Mouse (Mus musculus) layer of hippocampus, postnatal 10 days (tissue): ENCODE measurements around the gene Pigu. TPM values are rescaled to one million over a fixed set of nuclear protein-coding genes. Genes with fewer than 3 reads are reported as not detected.

Experiments
- DNase-seq, 2 experiments: peaks; one replicate each; pipeline ENCODE4 v3.0.0; 2021; ENCODE audit warnings: low spot score in 2 of 2
- total RNA-seq, 2 experiments: library from RNA; stranded (reverse); gene quantifications; 2 replicates each; pipeline ENCODE4 v1.2.3; 2021

Pigu gene
- total RNA-seq, 2 experiments from 2014 or later: 23.8 to 27.9 TPM

DNA sequence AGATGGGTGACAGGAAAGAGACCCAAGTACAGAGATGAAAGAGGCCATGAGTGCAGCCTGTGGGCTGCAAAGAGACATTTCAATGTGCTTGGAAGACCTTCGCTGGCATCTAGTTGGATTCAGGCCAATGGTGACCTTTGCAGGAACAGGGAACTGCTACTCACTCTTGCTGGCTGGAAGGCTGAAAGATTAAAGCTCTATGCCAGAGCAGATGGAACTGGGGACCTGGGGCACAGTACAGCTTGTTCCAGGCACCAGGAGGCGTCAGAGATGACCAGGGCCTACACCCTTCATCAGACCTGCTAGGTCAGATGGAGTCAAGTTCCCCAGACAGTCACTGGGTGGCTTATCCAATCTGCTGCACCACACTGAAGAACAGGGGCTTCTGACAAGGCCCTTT is 63.8 kb downstream of the Pigu start:
- DNase-seq: no peak

GRCm38 (mm10) chr2:155290066-155290465 is 67.2 kb downstream of the Pigu start:
- DNase-seq: no peak

DNA sequence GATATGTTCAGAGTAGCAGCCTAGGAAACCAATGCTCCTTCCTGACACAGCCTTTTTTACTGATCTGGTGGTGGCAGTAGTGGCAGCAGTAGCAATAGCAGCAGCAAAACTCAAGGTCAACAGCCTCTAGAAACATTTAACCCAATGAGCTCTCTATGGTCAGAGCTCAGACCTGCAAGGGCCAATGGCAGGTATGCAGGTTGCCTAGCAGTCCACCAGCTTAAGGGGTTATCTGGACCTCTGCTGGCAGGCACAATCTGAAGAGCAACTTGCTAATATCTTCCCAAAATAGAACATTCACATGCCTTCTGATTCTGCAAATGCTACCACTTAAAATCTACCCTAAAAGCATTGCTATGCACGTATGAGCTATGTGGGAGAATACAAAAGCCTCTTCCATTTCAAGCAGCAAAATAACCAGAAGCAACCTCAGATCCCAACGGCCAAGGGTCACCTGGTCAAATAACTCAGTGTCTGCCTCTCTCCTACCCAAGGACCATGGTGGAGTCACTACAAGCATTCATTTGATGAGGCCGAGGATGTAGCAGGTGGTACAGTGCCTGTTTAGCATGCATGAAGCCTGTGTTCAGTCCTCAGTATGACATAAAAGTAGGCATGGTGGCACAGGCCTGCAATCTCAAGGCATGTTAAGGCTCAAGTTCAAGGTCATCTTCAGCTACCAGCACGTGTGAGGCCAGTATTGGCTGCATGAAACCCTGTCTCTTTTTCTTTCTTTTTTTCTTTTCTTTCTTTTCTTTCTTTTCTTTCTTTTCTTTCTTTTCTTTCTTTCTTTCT is 69.6 kb downstream of the Pigu start:
- no peak for DNase-seq

- no peak for DNase-seq
Measured at GRCm38 (mm10) chr2:155285744-155286143, 71.5 kb downstream of the Pigu start.

GRCm38 (mm10) chr2:155284647-155285046 is 72.6 kb downstream of the Pigu start:
- no peak for DNase-seq

- peak; percentile 34 to 37 for DNase-seq
Measured at GRCm38 (mm10) chr2:155283793-155284192, 73.4 kb downstream of the Pigu start.

DNA sequence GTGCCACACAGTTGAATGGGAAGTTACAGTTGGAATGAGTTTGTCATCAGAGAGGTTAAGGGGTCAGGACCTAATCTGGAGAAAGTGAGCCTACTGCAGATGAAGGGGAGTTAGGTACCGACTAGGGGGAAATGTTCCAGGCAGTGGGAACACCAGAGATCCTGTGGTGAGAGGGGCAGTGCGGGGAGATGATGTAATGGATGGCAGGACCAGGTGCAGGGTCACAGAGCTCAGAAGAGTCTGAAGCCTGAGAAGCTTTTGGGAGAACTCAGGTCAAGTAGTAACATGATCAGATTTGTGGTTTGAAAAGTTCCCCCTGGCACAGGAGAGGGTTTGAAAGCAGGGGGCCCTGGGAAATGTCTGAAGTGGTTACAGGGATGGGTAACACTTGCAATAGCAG is 77.1 kb downstream of the Pigu start:
- no peak for DNase-seq

GRCm38 (mm10) chr2:155279163-155279562 is 78.1 kb downstream of the Pigu start:
- no peak for DNase-seq

DNA sequence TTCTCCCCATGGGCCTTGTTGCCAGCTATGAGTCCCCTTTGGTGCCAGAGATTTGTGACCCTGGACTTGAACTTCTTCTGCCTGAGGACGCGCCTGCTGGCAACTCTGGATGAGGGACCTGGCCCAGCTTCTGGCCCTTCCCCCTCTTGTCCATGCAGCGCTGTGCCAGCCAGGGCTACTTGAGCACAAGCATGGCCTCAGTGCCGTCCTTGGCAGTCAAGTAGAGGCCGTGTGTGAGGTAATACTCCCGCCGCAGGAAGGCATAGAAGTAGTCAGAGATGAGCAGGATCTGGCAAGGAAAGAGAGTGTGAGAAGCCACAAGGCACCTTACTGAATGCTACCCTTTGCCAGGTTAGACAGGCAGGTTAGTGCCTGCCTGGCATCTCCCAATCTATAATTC is 78.9 kb downstream of the Pigu start:
- DNase-seq: peak; percentile 18 to 39

DNA sequence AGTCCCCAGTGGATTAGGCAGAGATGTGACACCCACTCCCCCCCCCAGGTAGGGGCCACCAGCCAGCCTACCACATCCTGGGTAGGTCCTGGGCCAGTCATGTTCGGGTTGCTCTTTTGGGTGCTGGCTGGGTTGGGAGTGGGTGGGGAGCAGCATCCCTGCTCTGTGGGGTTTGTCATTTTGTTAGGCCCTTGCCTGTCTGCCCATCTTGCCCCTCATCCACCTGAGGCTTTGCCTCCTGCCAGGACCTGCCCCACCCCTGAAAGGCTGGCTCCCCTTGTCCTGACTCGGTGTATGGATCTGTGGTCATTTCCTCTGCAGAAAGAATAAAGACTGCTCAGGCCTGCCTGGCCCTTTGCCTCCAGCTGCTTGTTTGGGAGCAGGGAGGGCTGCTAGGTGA is 79.5 kb downstream of the Pigu start:
- no peak for DNase-seq

DNA sequence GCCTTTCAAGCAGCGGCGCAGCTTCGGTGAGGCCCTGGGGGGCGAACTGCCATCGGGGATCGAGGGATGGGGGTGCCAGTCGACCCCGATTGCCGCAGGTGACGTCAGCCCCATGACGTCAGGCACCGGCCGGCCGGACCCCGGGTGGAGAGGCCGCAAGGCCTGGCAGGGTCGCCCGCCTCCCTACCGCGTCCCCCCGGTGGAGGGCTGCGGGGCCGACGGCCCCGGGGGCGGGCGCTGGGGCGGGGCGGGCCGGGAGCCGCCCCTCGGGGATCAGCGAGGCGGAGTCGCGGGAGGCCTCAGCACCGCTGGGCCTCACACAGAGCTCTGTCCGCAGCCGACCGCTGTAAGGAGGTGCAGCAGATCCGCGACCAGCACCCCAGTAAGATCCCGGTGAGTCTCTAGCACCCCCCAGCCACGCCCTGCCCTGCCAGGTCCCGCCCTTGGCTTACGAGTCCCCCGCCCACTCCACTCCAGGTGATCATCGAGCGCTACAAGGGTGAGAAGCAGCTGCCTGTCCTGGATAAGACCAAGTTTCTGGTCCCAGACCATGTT is 80.5 kb downstream of the Pigu start:
- peak in 1 of 2 experiments; percentile 57 for DNase-seq

GRCm38 (mm10) chr2:155276195-155276594 is 81.0 kb downstream of the Pigu start, which contains the start of gene Map1lc3a:
TSS of gene Map1lc3a (plus strand) at chr2:155276297.
- peak; percentile 99 for DNase-seq

- DNase-seq: no peak
Measured at GRCm38 (mm10) chr2:155273603-155274002, 83.6 kb downstream of the Pigu start.

GRCm38 (mm10) chr2:155272396-155273170 is 84.6 kb downstream of the Pigu start:
- no peak for DNase-seq

- DNase-seq: no peak
Measured at GRCm38 (mm10) chr2:155271957-155272356, 85.3 kb downstream of the Pigu start.

GRCm38 (mm10) chr2:155266896-155267295 is 90.3 kb downstream of the Pigu start:
- DNase-seq: no peak

DNA sequence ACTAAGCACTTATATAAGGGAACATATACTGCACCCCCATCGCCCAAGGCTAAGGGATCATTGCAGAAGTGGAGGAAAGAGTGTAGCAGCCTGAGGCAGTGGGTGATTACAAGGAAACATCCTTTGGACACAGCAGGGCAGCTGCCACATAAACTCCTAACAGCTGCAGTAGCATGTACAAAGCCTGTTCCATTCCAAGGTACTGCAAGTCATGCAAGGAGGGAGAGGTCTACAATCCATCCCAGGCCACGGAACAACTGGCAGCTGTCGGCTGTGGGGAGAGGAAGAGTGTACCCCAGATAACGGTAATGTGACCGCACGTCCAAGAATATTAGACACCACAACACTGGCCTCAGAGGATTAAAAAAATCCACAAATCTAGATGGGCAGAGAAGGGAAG is 91.7 kb downstream of the Pigu start:
- DNase-seq: no peak

DNA sequence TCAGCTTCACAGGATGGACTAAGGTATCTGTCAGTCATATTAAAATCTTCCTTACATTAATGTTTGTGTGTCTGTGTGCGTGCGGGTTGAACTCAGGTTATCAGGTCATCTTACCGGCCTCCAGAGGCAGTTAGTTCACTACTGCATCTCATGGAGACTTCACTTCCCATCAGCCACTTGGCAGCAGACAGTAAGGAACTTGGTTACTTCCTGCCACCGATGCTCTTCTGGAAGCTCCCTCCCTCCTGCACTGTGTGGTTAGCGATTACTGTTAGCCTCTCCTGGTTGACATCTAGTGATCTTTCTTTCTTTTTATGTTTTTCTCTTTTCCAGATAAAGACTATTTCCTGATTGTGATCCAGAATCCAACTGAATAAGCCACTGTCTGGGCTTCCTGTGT is 107.6 kb downstream of the Pigu start:
- DNase-seq: no peak

- no peak for DNase-seq
Measured at GRCm38 (mm10) chr2:155248718-155249117, 108.5 kb downstream of the Pigu start.

GRCm38 (mm10) chr2:155248206-155248605 is 109.0 kb downstream of the Pigu start:
- no peak for DNase-seq

DNA sequence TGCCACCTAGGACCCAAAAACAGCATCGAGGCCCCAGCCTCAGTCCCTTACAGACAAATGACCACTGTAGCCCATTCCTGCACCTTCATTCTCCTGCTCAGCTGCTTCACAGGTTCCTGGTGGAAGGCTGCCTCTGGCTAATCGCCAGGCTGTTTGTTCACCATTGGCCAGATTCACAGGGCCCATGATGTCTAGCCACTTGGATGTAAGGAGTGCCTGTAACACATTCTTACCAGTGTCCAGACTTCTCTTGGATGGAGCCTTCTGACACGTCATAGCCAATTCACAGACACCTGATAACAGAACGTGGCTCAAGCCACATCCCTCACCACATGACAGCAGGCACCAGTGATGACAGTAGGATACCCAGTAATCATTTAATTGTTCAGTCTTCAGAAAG is 111.0 kb downstream of the Pigu start:
- no peak for DNase-seq

DNA sequence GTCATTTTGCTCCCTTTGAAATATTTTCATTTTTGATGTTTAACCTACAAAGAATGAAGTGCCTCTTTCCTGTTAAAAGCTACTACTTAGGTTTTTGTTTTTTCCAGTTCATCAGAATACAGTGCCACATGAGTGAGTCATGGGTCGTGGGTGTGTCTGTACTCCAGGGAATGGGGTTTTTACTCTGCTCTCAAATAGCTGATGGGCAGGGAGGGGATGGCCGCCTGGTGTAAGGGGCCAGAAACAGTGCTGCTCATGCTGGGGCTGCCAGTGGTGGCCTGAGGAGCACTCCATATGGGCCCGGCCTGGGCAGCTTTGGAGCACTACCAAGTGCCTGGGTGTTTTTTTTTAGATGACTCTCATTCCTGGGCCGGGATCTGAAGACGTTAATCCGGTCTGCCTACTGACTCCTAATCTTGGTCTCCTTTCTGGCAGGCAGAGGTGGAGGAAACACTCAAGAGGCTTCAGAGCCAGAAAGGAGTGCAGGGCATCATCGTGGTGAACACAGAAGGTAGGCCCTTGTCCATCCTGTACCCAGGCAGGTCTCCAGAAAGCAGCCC is 114.9 kb downstream of the Pigu start:
- no peak for DNase-seq
